Mouse (Mus musculus) hindbrain, embryonic 16.5 days (tissue): ENCODE data around the gene Ftsj1. TPM values are rescaled to one million over a fixed set of nuclear protein-coding genes. Genes with fewer than 3 reads are reported as not detected.

Experiments
- ATAC-seq: fragments of 200-750 bp; cut with Nextera tagmentation; 2 replicates; pipeline ENCODE4 v1.8.0; 2017; ENCODE audit warnings: moderate TSS enrichment, moderate library complexity
- H3K27ac ChIP-seq: fragments of 300-500 bp; sonication (generic); 2 replicates; pipeline ENCODE4 v1.5.1; 2014; ENCODE audit warnings: low read depth, mild to moderate bottlenecking, control low read depth, low read length, moderate library complexity
- H3K27me3 ChIP-seq: fragments of 300-500 bp; sonication (generic); replicated peaks from 2 replicates; pipeline ENCODE4 v1.6.1; 2014; ENCODE audit warnings: low read length; ENCODE audit not compliant: control insufficient read depth, insufficient read depth
- H3K36me3 ChIP-seq: fragments of 300-500 bp; sonication (generic); 2 replicates; pipeline ENCODE4 v1.6.1; 2014; ENCODE audit warnings: mild to moderate bottlenecking, low read length, moderate library complexity, mixed read lengths; ENCODE audit not compliant: control insufficient read depth, insufficient read depth
- H3K4me1 ChIP-seq: fragments of 300-500 bp; sonication (generic); 2 replicates; pipeline ENCODE4 v1.6.1; 2014; ENCODE audit warnings: low read depth, low read length; ENCODE audit not compliant: control insufficient read depth, insufficient read depth
- H3K4me2 ChIP-seq: fragments of 300-500 bp; sonication (generic); 2 replicates; pipeline ENCODE4 v1.6.1; 2014; ENCODE audit warnings: mild to moderate bottlenecking, low read length, control low read depth, moderate library complexity
- H3K4me3 ChIP-seq: fragments of 300-500 bp; sonication (generic); 2 replicates; pipeline ENCODE4 v1.5.1; 2014; ENCODE audit warnings: mild to moderate bottlenecking, low read length, control low read depth, moderate library complexity
- H3K9ac ChIP-seq: fragments of 300-500 bp; sonication (generic); 2 replicates; pipeline ENCODE4 v1.6.1; 2014; ENCODE audit warnings: low read depth, mild to moderate bottlenecking, control low read depth, low read length, moderate library complexity
- H3K9me3 ChIP-seq: fragments of 300-500 bp; sonication (generic); 2 replicates; pipeline ENCODE4 v1.6.1; 2014; ENCODE audit warnings: mild to moderate bottlenecking, low read length, moderate library complexity; ENCODE audit not compliant: control insufficient read depth
- WGBS: fragments of 180-500 bp; shearing (Covaris S2); extraction: QIAGEN DNeasy Blood & Tissue Kit; methylation state at CpG from one replicate; pipeline ENCODE4 v1.1.7; 2014; 5-methylcytosine and 5-hydroxymethylcytosine counted together
- polyA plus RNA-seq: library from polyadenylated mRNA; unstranded; fragments of >200 nt; fragmentation: Nextera tagmentation; extraction: Ambion mirVana; gene quantifications from 2 replicates; pipeline ENCODE4 v1.2.1, GENCODE M21; 2015

Gene Ftsj1
- polyA plus RNA-seq, 1 experiment from 2014 or later = 49.9 TPM

GRCm38 (mm10) chrX:8223473-8223872 lies 28.7 kb downstream of the Ftsj1 start:
- Histone ChIP-seq H3K27ac (no peak overlapping the region), H3K4me1 (no peaks in the 10 kb centered on the region), H3K36me3 (no peaks in the 10 kb centered on the region), H3K4me2 (no peak overlapping the region), H3K4me3 (no peak overlapping the region), H3K9ac (no peak overlapping the region), H3K9me3 (no peaks in the 10 kb centered on the region), H3K27me3 (no peaks in the 10 kb centered on the region)
- 94% methylated on average over 7 of the region's 7 CpGs for WGBS
- ATAC-seq = no peak

- no peak overlapping the region for H3K9ac ChIP-seq
- no peaks in the 10 kb centered on the region for H3K4me1 ChIP-seq
- 56% methylated on average over 7 of the region's 7 CpGs for WGBS
- no peak overlapping the region for H3K27ac ChIP-seq
- no peak overlapping the region for H3K4me3 ChIP-seq
- H3K4me2 ChIP-seq = no peak overlapping the region
- H3K36me3 ChIP-seq = no peaks in the 10 kb centered on the region
- ATAC-seq = no peak
- H3K27me3 ChIP-seq = no peaks in the 10 kb centered on the region
- no peaks in the 10 kb centered on the region for H3K9me3 ChIP-seq
Measured at GRCm38 (mm10) chrX:8222678-8223421, 29.4 kb downstream of the Ftsj1 start.

GRCm38 (mm10) chrX:8222296-8222677 lies 29.9 kb downstream of the Ftsj1 start:
- 70% methylated on average over 3 of the region's 3 CpGs for WGBS
- H3K27me3 ChIP-seq = no peaks in the 10 kb centered on the region
- H3K4me1 ChIP-seq = no peaks in the 10 kb centered on the region

GRCm38 (mm10) chrX:8219651-8220050 lies 32.6 kb downstream of the Ftsj1 start:
- Histone ChIP-seq H3K27ac (no peak overlapping the region), H3K27me3 (no peaks in the 10 kb centered on the region), H3K4me2 (no peak overlapping the region), H3K4me3 (no peak overlapping the region), H3K9ac (no peak overlapping the region), H3K9me3 (no peaks in the 10 kb centered on the region), H3K4me1 (no peaks in the 10 kb centered on the region), H3K36me3 (no peaks in the 10 kb centered on the region)
- ATAC-seq = no peak
- WGBS = 42% methylated on average over 8 of the region's 8 CpGs

More at GRCm38 (mm10) chrX:8222296-8222677, 29.9 kb downstream of the Ftsj1 start:
- H3K4me2 ChIP-seq = no peak overlapping the region
- no peak overlapping the region for H3K27ac ChIP-seq
- H3K36me3 ChIP-seq = no peaks in the 10 kb centered on the region
- ATAC-seq = no peak
- no peaks in the 10 kb centered on the region for H3K9me3 ChIP-seq
- H3K4me3 ChIP-seq = no peak overlapping the region
- no peak overlapping the region for H3K9ac ChIP-seq

GRCm38 (mm10) chrX:8218114-8218513 lies 34.1 kb downstream of the Ftsj1 start:
- Histone ChIP-seq H3K27ac (no peak overlapping the region), H3K4me1 (no peaks in the 10 kb centered on the region), H3K27me3 (no peaks in the 10 kb centered on the region), H3K9me3 (no peaks in the 10 kb centered on the region), H3K36me3 (no peaks in the 10 kb centered on the region), H3K4me2 (no peak overlapping the region), H3K9ac (no peak overlapping the region), H3K4me3 (no peak overlapping the region)
- ATAC-seq = no peak
- 93% methylated on average over 2 of the region's 2 CpGs for WGBS

- H3K4me3 ChIP-seq = no peak overlapping the region
- 49% methylated on average over 6 of the region's 6 CpGs for WGBS
- no peaks in the 10 kb centered on the region for H3K27me3 ChIP-seq
- no peak for ATAC-seq
- H3K9me3 ChIP-seq = no peaks in the 10 kb centered on the region
- no peak overlapping the region for H3K27ac ChIP-seq
- no peak overlapping the region for H3K4me2 ChIP-seq
- no peaks in the 10 kb centered on the region for H3K4me1 ChIP-seq
- no peak overlapping the region for H3K9ac ChIP-seq
- no peaks in the 10 kb centered on the region for H3K36me3 ChIP-seq
Measured at GRCm38 (mm10) chrX:8217383-8217782, 34.8 kb downstream of the Ftsj1 start.

- Histone ChIP-seq H3K9ac (no peak overlapping the region), H3K4me3 (no peak overlapping the region), H3K4me2 (no peak overlapping the region), H3K27ac (no peak overlapping the region), H3K4me1 (no peaks in the 10 kb centered on the region), H3K27me3 (no peaks in the 10 kb centered on the region), H3K36me3 (no peaks in the 10 kb centered on the region), H3K9me3 (no peaks in the 10 kb centered on the region)
- no peak for ATAC-seq
- 82% methylated on average over 7 of the region's 7 CpGs for WGBS
Measured at GRCm38 (mm10) chrX:8211490-8212207, 40.6 kb downstream of the Ftsj1 start.

GRCm38 (mm10) chrX:8209720-8210119 lies 42.5 kb downstream of the Ftsj1 start:
- no peak for ATAC-seq
- no peak overlapping the region for H3K27ac ChIP-seq
- H3K9ac ChIP-seq = no peak overlapping the region
- H3K4me1 ChIP-seq = no peaks in the 10 kb centered on the region
- H3K4me3 ChIP-seq = no peak overlapping the region
- no peaks in the 10 kb centered on the region for H3K36me3 ChIP-seq
- no peak overlapping the region for H3K4me2 ChIP-seq
- H3K9me3 ChIP-seq = no peaks in the 10 kb centered on the region
- H3K27me3 ChIP-seq = no peaks in the 10 kb centered on the region
- 76% methylated on average over 2 of the region's 2 CpGs for WGBS

GRCm38 (mm10) chrX:8207224-8207623 lies 45.0 kb downstream of the Ftsj1 start:
- Histone ChIP-seq H3K27me3 (no peaks in the 10 kb centered on the region), H3K9me3 (no peaks in the 10 kb centered on the region), H3K36me3 (no peaks in the 10 kb centered on the region), H3K27ac (no peak overlapping the region), H3K4me3 (no peak overlapping the region), H3K4me1 (no peaks in the 10 kb centered on the region), H3K4me2 (peak overlapping the region; percentile 54), H3K9ac (no peak overlapping the region)
- WGBS = 22% methylated on average over 4 of the region's 4 CpGs
- ATAC-seq = no peak
